Mouse (Mus musculus): Measurements from ENCODE around the gene Gm3115. TPM values are rescaled to one million over a fixed set of nuclear protein-coding genes. Genes with fewer than 3 reads are reported as not detected.
A peak's percentile ranks its signal among the peaks of the same experiment; 100 is the strongest.
"Not testable (repeated sequence)": the region's sequence is repeated elsewhere in the genome, so short reads cannot be mapped to it uniquely, and the experiment has no call there.

Gene Gm3115
- not detected in 2 replicates for polyA plus RNA-seq (2016; fragmentation: Nextera tagmentation; extraction: Ambion mirVana)

- H3K4me3 ChIP-seq; H3K9me3 ChIP-seq; H3K27me3 ChIP-seq (ENCODE audit: insufficient read depth, poor library complexity, severe bottlenecking); DNase-seq (ENCODE audit: low spot score); H3K36me3 ChIP-seq; H3K4me1 ChIP-seq (replicated peaks); H3K27ac ChIP-seq: not testable (repeated sequence)
- WGBS: 75% methylated on average over 3 of the region's 3 CpGs
Measured at GRCm38 (mm10) chr14:4083820-4084219, at the start of gene Gm3115. Gm3115 (plus strand) TSS chr14:4084120.

- peak within 1 kb of the TSS; percentile 49 for H3K4me3 ChIP-seq
- H3K27me3 ChIP-seq (ENCODE audit: insufficient read depth, poor library complexity, severe bottlenecking); H3K36me3 ChIP-seq; H3K27ac ChIP-seq; H3K4me1 ChIP-seq (replicated peaks); H3K9me3 ChIP-seq: not testable (repeated sequence)
- DNase-seq (ENCODE audit: low spot score): peak; percentile 10
- 3% methylated on average over 35 of the region's 37 CpGs for WGBS
Measured at GRCm38 (mm10) chr14:4110426-4110825, 26.5 kb downstream of the Gm3115 start, which contains the start of gene Gm8108. Gm8108 (plus strand) TSS chr14:4110526.

GRCm38 (mm10) chr14:4141646-4142045 lies 57.7 kb downstream of the Gm3115 start:
- not testable (repeated sequence) for H3K36me3 ChIP-seq; H3K9me3 ChIP-seq; H3K4me1 ChIP-seq (replicated peaks); H3K27me3 ChIP-seq (ENCODE audit: insufficient read depth, poor library complexity, severe bottlenecking); H3K27ac ChIP-seq; H3K4me3 ChIP-seq; DNase-seq (ENCODE audit: low spot score)
- 90% methylated on average over 4 of the region's 4 CpGs for WGBS

Other genes starting within 250 kb of the Gm3115 start
- gene Gm3033, start 237.9 kb upstream of the Gm3115 start, polyA plus RNA-seq (2016; fragmentation: Nextera tagmentation; extraction: Ambion mirVana): not detected in 2 replicates
- gene Gm2916, start 199.9 kb upstream of the Gm3115 start, polyA plus RNA-seq (2016; fragmentation: Nextera tagmentation; extraction: Ambion mirVana): not detected in 2 replicates
- not detected in 2 replicates for gene Gm3029, start 152.4 kb upstream of the Gm3115 start, polyA plus RNA-seq (2016; fragmentation: Nextera tagmentation; extraction: Ambion mirVana)
- gene Gm3095, start 120.6 kb upstream of the Gm3115 start, polyA plus RNA-seq (2016; fragmentation: Nextera tagmentation; extraction: Ambion mirVana): 0.20 TPM in 1 of 2 replicates, not detected in the other
- gene Gm3099, start 85.7 kb upstream of the Gm3115 start, polyA plus RNA-seq (2016; fragmentation: Nextera tagmentation; extraction: Ambion mirVana): not detected in 2 replicates
- gene Gm5796, start 60.2 kb upstream of the Gm3115 start, polyA plus RNA-seq (2016; fragmentation: Nextera tagmentation; extraction: Ambion mirVana): 0.31 and 0.47 TPM in 2 replicates
- not detected in 2 replicates for gene Gm8108, start 26.4 kb downstream of the Gm3115 start, polyA plus RNA-seq (2016; fragmentation: Nextera tagmentation; extraction: Ambion mirVana)
- gene Gm3127, start 80.9 kb downstream of the Gm3115 start, polyA plus RNA-seq (2016; fragmentation: Nextera tagmentation; extraction: Ambion mirVana): not detected in 2 replicates
- gene Gm2974, start 98.5 kb downstream of the Gm3115 start, polyA plus RNA-seq (2016; fragmentation: Nextera tagmentation; extraction: Ambion mirVana): 0.68 and 0.98 TPM in 2 replicates
- not detected in 2 replicates for gene Gm3138, start 165.5 kb downstream of the Gm3115 start, polyA plus RNA-seq (2016; fragmentation: Nextera tagmentation; extraction: Ambion mirVana)
- gene Gm3149, start 233.2 kb downstream of the Gm3115 start, polyA plus RNA-seq (2016; fragmentation: Nextera tagmentation; extraction: Ambion mirVana): not detected in 2 replicates

Data from hindbrain, embryonic 10.5 days (tissue).